Mouse (Mus musculus): ENCODE measurements around the gene Ubr2.

GRCm38 (mm10) chr17:46996484-46996883 lies 13.9 kb downstream of the Ubr2 start:
- TF ChIP-seq CTCF (IDR thresholded peaks at IDR 0.05) (no peak), POLR2A (IDR thresholded peaks at IDR 0.05; ENCODE audit: insufficient read depth, low read depth, low read length) (no peak), EP300 (IDR thresholded peaks at IDR 0.05; ENCODE audit: insufficient read depth, low read depth, low read length) (no peak)

Data from heart, adult 2 months (tissue).